Mouse (Mus musculus) cortical plate, adult 2 months (tissue): ENCODE results near the gene Rptn. TPM values are rescaled to one million over a fixed set of nuclear protein-coding genes. Genes with fewer than 3 reads are reported as not detected.

Experiments used
- H3K27ac ChIP-seq: fragments of 200-500 bp; 2 replicates; pipeline ENCODE4 v1.5.1; 2012; ENCODE audit warnings: low read length, control low read depth, inconsistent platforms; ENCODE audit not compliant: insufficient read depth
- H3K4me1 ChIP-seq: fragments of 200-500 bp; 2 replicates; pipeline ENCODE4 v1.6.1; 2011; ENCODE audit warnings: low read length; ENCODE audit not compliant: control insufficient read depth, insufficient read depth
- H3K4me3 ChIP-seq: fragments of 200-500 bp; 2 replicates; pipeline ENCODE4 v1.5.1; 2011; ENCODE audit warnings: mild to moderate bottlenecking, low read length, control low read depth; ENCODE audit not compliant: insufficient read depth
- CTCF ChIP-seq: fragments of 200-500 bp; IDR thresholded peaks from 2 replicates; pipeline ENCODE4 v1.5.1; 2011; ENCODE audit warnings: mild to moderate bottlenecking, control low read depth, low read length; ENCODE audit not compliant: insufficient read depth; ENCODE audit errors: extremely low read depth
- POLR2A ChIP-seq: fragments of 200-500 bp; IDR thresholded peaks from 2 replicates; pipeline ENCODE4 v1.6.1; 2011; ENCODE audit warnings: mild to moderate bottlenecking, low read length, control low read depth; ENCODE audit not compliant: insufficient read depth; ENCODE audit errors: extremely low read depth
- polyA plus RNA-seq: library from polyadenylated mRNA; depleted of rRNA; stranded (reverse); fragments of >200 nt; gene quantifications from 2 replicates; pipeline ENCODE4 v1.2.3, GENCODE M21; 2012; rRNA removed

Rptn gene
- not detected in 2 replicates for polyA plus RNA-seq

GRCm38 (mm10) chr3:93393366-93393765 lies at the start of gene Rptn:
Rptn (plus strand) TSS chr3:93393699.
- no peak for TF ChIP-seq CTCF
- TF ChIP-seq POLR2A = no peak
- no peaks in the 10 kb centered on the region for H3K4me1 ChIP-seq
- H3K4me3 ChIP-seq = no peak within 1 kb of the TSS
- no peak within 1 kb of the TSS for H3K27ac ChIP-seq

GRCm38 (mm10) chr3:93346896-93347295 lies 46.6 kb upstream of the Rptn start:
- TF ChIP-seq POLR2A (no peak), CTCF (no peak)
- Histone ChIP-seq H3K27ac (no peak overlapping the region), H3K4me3 (no peak overlapping the region), H3K4me1 (no peaks in the 10 kb centered on the region)

GRCm38 (mm10) chr3:93360045-93360444 lies 33.5 kb upstream of the Rptn start:
- no peak overlapping the region for H3K4me3 ChIP-seq
- no peak overlapping the region for H3K27ac ChIP-seq
- H3K4me1 ChIP-seq = no peaks in the 10 kb centered on the region
- TF ChIP-seq CTCF = peak; percentile 71
- no peak for TF ChIP-seq POLR2A

- Histone ChIP-seq H3K4me3 (no peak overlapping the region), H3K4me1 (no peaks in the 10 kb centered on the region), H3K27ac (no peak overlapping the region)
- peak; percentile 47; the same call in 1 of the 2 replicates for TF ChIP-seq CTCF
- no peak for TF ChIP-seq POLR2A
Measured at GRCm38 (mm10) chr3:93361933-93362574, 31.4 kb upstream of the Rptn start.

- H3K27ac ChIP-seq = no peak overlapping the region
- no peak overlapping the region for H3K4me3 ChIP-seq
- no peaks in the 10 kb centered on the region for H3K4me1 ChIP-seq
- TF ChIP-seq POLR2A = no peak
- TF ChIP-seq CTCF = no peak
Measured at GRCm38 (mm10) chr3:93366966-93367575, 26.4 kb upstream of the Rptn start.

GRCm38 (mm10) chr3:93368171-93368570 lies 25.3 kb upstream of the Rptn start:
- TF ChIP-seq CTCF (no peak), POLR2A (no peak)
- Histone ChIP-seq H3K4me1 (no peaks in the 10 kb centered on the region), H3K27ac (no peak overlapping the region), H3K4me3 (no peak overlapping the region)

- no peak overlapping the region for H3K27ac ChIP-seq
- no peak for TF ChIP-seq POLR2A
- TF ChIP-seq CTCF = no peak
- no peak overlapping the region for H3K4me3 ChIP-seq
- H3K4me1 ChIP-seq = no peaks in the 10 kb centered on the region
Measured at GRCm38 (mm10) chr3:93373416-93373815, 20.1 kb upstream of the Rptn start.

- no peak overlapping the region for H3K4me3 ChIP-seq
- H3K4me1 ChIP-seq = no peaks in the 10 kb centered on the region
- no peak overlapping the region for H3K27ac ChIP-seq
- TF ChIP-seq CTCF (no peak), POLR2A (no peak)
Measured at GRCm38 (mm10) chr3:93375196-93375595, 18.3 kb upstream of the Rptn start.

GRCm38 (mm10) chr3:93375601-93376000 lies 17.9 kb upstream of the Rptn start:
- TF ChIP-seq CTCF (no peak), POLR2A (no peak)
- Histone ChIP-seq H3K4me3 (no peak overlapping the region), H3K4me1 (no peaks in the 10 kb centered on the region), H3K27ac (no peak overlapping the region)

GRCm38 (mm10) chr3:93378146-93378545 lies 15.4 kb upstream of the Rptn start:
- Histone ChIP-seq H3K4me1 (no peaks in the 10 kb centered on the region), H3K4me3 (no peak overlapping the region), H3K27ac (no peak overlapping the region)
- TF ChIP-seq CTCF (no peak), POLR2A (no peak)
